Mouse (Mus musculus): ENCODE measurements around the gene Shisa7. TPM values are rescaled to one million over a fixed set of nuclear protein-coding genes. Genes with fewer than 3 reads are reported as not detected.
"Not testable (repeated sequence)": the region's sequence is repeated elsewhere in the genome, so short reads cannot be mapped to it uniquely, and the experiment has no call there.

Shisa7 gene
- 0.39 and 0.63 TPM in 2 replicates for polyA plus RNA-seq (2015; fragmentation: Nextera tagmentation; extraction: Ambion mirVana)

GRCm38 (mm10) chr7:4844245-4844916 lies at the start of gene Shisa7:
Gene Shisa7, minus strand, starts transcription at chr7:4844696.
- H3K27ac ChIP-seq = no peak within 1 kb of the TSS
- ATAC-seq (ENCODE audit: insufficient number of reproducible peaks, insufficient read depth, low FRiP score, low TSS enrichment, low read depth) = no peak
- WGBS = 1% methylated on average over 41 of the region's 41 CpGs
- H3K9me3 ChIP-seq = no peaks in the 10 kb centered on the region
- H3K4me3 ChIP-seq = peak within 1 kb of the TSS; percentile 48
- H3K4me1 ChIP-seq = peaks cover 28% of the 10 kb centered on the region
- no peaks in the 10 kb centered on the region for H3K36me3 ChIP-seq
- peaks cover 79% of the 10 kb centered on the region for H3K27me3 ChIP-seq
- H3K4me2 ChIP-seq = peak within 1 kb of the TSS; percentile 94
- peak within 1 kb of the TSS; percentile 66 for H3K9ac ChIP-seq

- Histone ChIP-seq H3K9ac (no peak overlapping the region), H3K4me2 (no peak overlapping the region), H3K36me3 (no peaks in the 10 kb centered on the region), H3K4me3 (no peak overlapping the region), H3K4me1 (no peaks in the 10 kb centered on the region), H3K27ac (no peak overlapping the region), H3K9me3 (no peaks in the 10 kb centered on the region), H3K27me3 (no peaks in the 10 kb centered on the region)
- 70% methylated on average over 4 of the region's 4 CpGs for WGBS
- ATAC-seq (ENCODE audit: insufficient number of reproducible peaks, insufficient read depth, low FRiP score, low TSS enrichment, low read depth) = no peak
These were observed 42.2 kb upstream of the Shisa7 start for GRCm38 (mm10) chr7:4886680-4887079.

GRCm38 (mm10) chr7:4879036-4879435 lies 34.5 kb upstream of the Shisa7 start:
- H3K4me2 ChIP-seq; H3K27ac ChIP-seq; ATAC-seq (ENCODE audit: insufficient number of reproducible peaks, insufficient read depth, low FRiP score, low TSS enrichment, low read depth); H3K9me3 ChIP-seq; H3K4me3 ChIP-seq; H3K36me3 ChIP-seq; H3K9ac ChIP-seq; H3K27me3 ChIP-seq: not testable (repeated sequence)
- WGBS = 82% methylated on average over 1 of the region's 1 CpGs
- peaks cover 13% of the 10 kb centered on the region for H3K4me1 ChIP-seq

- Histone ChIP-seq H3K9me3 (no peaks in the 10 kb centered on the region), H3K27me3 (no peaks in the 10 kb centered on the region), H3K4me2 (peak overlapping the region; percentile 85), H3K27ac (no peak overlapping the region), H3K4me3 (no peak overlapping the region), H3K9ac (no peak overlapping the region), H3K4me1 (peaks cover 13% of the 10 kb centered on the region), H3K36me3 (no peaks in the 10 kb centered on the region)
- ATAC-seq (ENCODE audit: insufficient number of reproducible peaks, insufficient read depth, low FRiP score, low TSS enrichment, low read depth) = no peak
These were observed 33.7 kb upstream of the Shisa7 start for GRCm38 (mm10) chr7:4878186-4878585.

GRCm38 (mm10) chr7:4877226-4877625 lies 32.7 kb upstream of the Shisa7 start:
- no peaks in the 10 kb centered on the region for H3K9me3 ChIP-seq
- no peaks in the 10 kb centered on the region for H3K27me3 ChIP-seq
- H3K4me1 ChIP-seq = peaks cover 13% of the 10 kb centered on the region
- H3K27ac ChIP-seq = no peak overlapping the region
- ATAC-seq (ENCODE audit: insufficient number of reproducible peaks, insufficient read depth, low FRiP score, low TSS enrichment, low read depth) = 0 out of 2 replicates have a peak, but pooled peaks have one; percentile 15
- no peaks in the 10 kb centered on the region for H3K36me3 ChIP-seq
- 6% methylated on average over 11 of the region's 11 CpGs for WGBS
- peak overlapping the region; percentile 59 for H3K4me3 ChIP-seq
- H3K9ac ChIP-seq = peak overlapping the region; percentile 75
- peak overlapping the region; percentile 85 for H3K4me2 ChIP-seq

GRCm38 (mm10) chr7:4876753-4877221 lies 32.3 kb upstream of the Shisa7 start, which contains the start of gene Isoc2a:
Gene Isoc2a, plus strand, starts transcription at chr7:4877153.
- Histone ChIP-seq H3K27me3 (no peaks in the 10 kb centered on the region), H3K9me3 (no peaks in the 10 kb centered on the region), H3K27ac (no peak within 1 kb of the TSS), H3K9ac (peak within 1 kb of the TSS; percentile 75), H3K4me1 (peaks cover 13% of the 10 kb centered on the region), H3K36me3 (no peaks in the 10 kb centered on the region), H3K4me3 (peak within 1 kb of the TSS; percentile 59), H3K4me2 (peak within 1 kb of the TSS; percentile 85)
- ATAC-seq (ENCODE audit: insufficient number of reproducible peaks, insufficient read depth, low FRiP score, low TSS enrichment, low read depth) = peak; percentile 98
- under 1% methylated on average over 22 of the region's 22 CpGs for WGBS

GRCm38 (mm10) chr7:4870133-4870532 lies 25.6 kb upstream of the Shisa7 start, which contains the start of gene Isoc2b:
Gene Isoc2b, minus strand, starts transcription at chr7:4870258.
- no peak within 1 kb of the TSS for H3K4me2 ChIP-seq
- 53% methylated on average over 6 of the region's 6 CpGs for WGBS
- no peak for ATAC-seq (ENCODE audit: insufficient number of reproducible peaks, insufficient read depth, low FRiP score, low TSS enrichment, low read depth)

GRCm38 (mm10) chr7:4866631-4867180 lies 22.2 kb upstream of the Shisa7 start:
- peak overlapping the region; percentile 81 for H3K9ac ChIP-seq
- no peaks in the 10 kb centered on the region for H3K27me3 ChIP-seq
- H3K36me3 ChIP-seq = no peaks in the 10 kb centered on the region
- no peak for ATAC-seq (ENCODE audit: insufficient number of reproducible peaks, insufficient read depth, low FRiP score, low TSS enrichment, low read depth)
- peak overlapping the region; percentile 61 for H3K4me3 ChIP-seq
- peak overlapping the region; percentile 67 for H3K4me2 ChIP-seq
- H3K9me3 ChIP-seq = no peaks in the 10 kb centered on the region
- H3K27ac ChIP-seq = 0 out of 2 replicates have a peak overlapping the region, but pooled peaks have one; percentile 69
- H3K4me1 ChIP-seq = peaks cover 22% of the 10 kb centered on the region
- 37% methylated on average over 10 of the region's 10 CpGs for WGBS

More at GRCm38 (mm10) chr7:4870133-4870532, 25.6 kb upstream of the Shisa7 start, which contains the start of gene Isoc2b:
- Histone ChIP-seq H3K4me1 (peaks cover 10% of the 10 kb centered on the region), H3K27ac (no peak within 1 kb of the TSS), H3K27me3 (no peaks in the 10 kb centered on the region), H3K9me3 (no peaks in the 10 kb centered on the region), H3K36me3 (no peaks in the 10 kb centered on the region), H3K4me3 (no peak within 1 kb of the TSS), H3K9ac (no peak within 1 kb of the TSS)

- Histone ChIP-seq H3K4me3 (peak overlapping the region; percentile 61), H3K9me3 (no peaks in the 10 kb centered on the region), H3K36me3 (no peaks in the 10 kb centered on the region), H3K4me1 (peaks cover 22% of the 10 kb centered on the region), H3K4me2 (peak overlapping the region; percentile 67), H3K27ac (peak overlapping the region; percentile 69), H3K27me3 (no peaks in the 10 kb centered on the region), H3K9ac (peak overlapping the region; percentile 81)
- peak; percentile 100 for ATAC-seq (ENCODE audit: insufficient number of reproducible peaks, insufficient read depth, low FRiP score, low TSS enrichment, low read depth)
- WGBS = 4% methylated on average over 40 of the region's 40 CpGs
These were observed 21.3 kb upstream of the Shisa7 start for GRCm38 (mm10) chr7:4865579-4866493.

GRCm38 (mm10) chr7:4865090-4865489 lies 20.6 kb upstream of the Shisa7 start:
- peak overlapping the region; percentile 61 for H3K4me3 ChIP-seq
- no peaks in the 10 kb centered on the region for H3K27me3 ChIP-seq
- H3K36me3 ChIP-seq = no peaks in the 10 kb centered on the region
- no peak overlapping the region for H3K27ac ChIP-seq
- peaks cover 26% of the 10 kb centered on the region for H3K4me1 ChIP-seq
- H3K9me3 ChIP-seq = no peaks in the 10 kb centered on the region
- ATAC-seq (ENCODE audit: insufficient number of reproducible peaks, insufficient read depth, low FRiP score, low TSS enrichment, low read depth) = no peak
- H3K9ac ChIP-seq = no peak overlapping the region
- H3K4me2 ChIP-seq = peak overlapping the region; percentile 67
- WGBS = 61% methylated on average over 5 of the region's 5 CpGs

- H3K9ac ChIP-seq = no peak overlapping the region
- WGBS = 61% methylated on average over 5 of the region's 5 CpGs
These were observed 19.8 kb upstream of the Shisa7 start for GRCm38 (mm10) chr7:4864130-4864845.

More at GRCm38 (mm10) chr7:4864130-4864845, 19.8 kb upstream of the Shisa7 start:
- H3K27me3 ChIP-seq = no peaks in the 10 kb centered on the region
- no peak overlapping the region; the same call in 1 of the 2 replicates for H3K27ac ChIP-seq
- H3K36me3 ChIP-seq = no peaks in the 10 kb centered on the region
- no peak for ATAC-seq (ENCODE audit: insufficient number of reproducible peaks, insufficient read depth, low FRiP score, low TSS enrichment, low read depth)
- peaks cover 27% of the 10 kb centered on the region for H3K4me1 ChIP-seq
- H3K4me3 ChIP-seq = no peak overlapping the region
- no peak overlapping the region for H3K4me2 ChIP-seq
- no peaks in the 10 kb centered on the region for H3K9me3 ChIP-seq
